Mouse (Mus musculus): ENCODE results near the gene Ltbp4.

Ltbp4 gene

GRCm38 (mm10) chr7:27298033-27298610 is 39.4 kb downstream of the Ltbp4 start:
- DNase-seq (ENCODE audit: low read depth): no peak

- DNase-seq (ENCODE audit: low read depth): no peak
These were observed 41.0 kb downstream of the Ltbp4 start for GRCm38 (mm10) chr7:27296518-27296917.

GRCm38 (mm10) chr7:27295956-27296355 is 41.5 kb downstream of the Ltbp4 start:
- DNase-seq (ENCODE audit: low read depth): no peak

GRCm38 (mm10) chr7:27291795-27292466 is 45.6 kb downstream of the Ltbp4 start:
- no peak for DNase-seq (ENCODE audit: low read depth)

- DNase-seq (ENCODE audit: low read depth): no peak
These were observed 46.9 kb downstream of the Ltbp4 start for GRCm38 (mm10) chr7:27290555-27290954.

GRCm38 (mm10) chr7:27288732-27289131 is 48.8 kb downstream of the Ltbp4 start:
- no peak for DNase-seq (ENCODE audit: low read depth)

- DNase-seq (ENCODE audit: low read depth): peak; percentile 41
These were observed 51.8 kb downstream of the Ltbp4 start for GRCm38 (mm10) chr7:27285698-27286066.

GRCm38 (mm10) chr7:27284865-27285697 is 52.4 kb downstream of the Ltbp4 start:
- no peak for DNase-seq (ENCODE audit: low read depth)

- DNase-seq (ENCODE audit: low read depth): no peak
These were observed 55.3 kb downstream of the Ltbp4 start for GRCm38 (mm10) chr7:27282225-27282624.

GRCm38 (mm10) chr7:27281717-27282116 is 55.8 kb downstream of the Ltbp4 start:
- no peak for DNase-seq (ENCODE audit: low read depth)

GRCm38 (mm10) chr7:27277191-27277590 is 60.3 kb downstream of the Ltbp4 start:
- DNase-seq (ENCODE audit: low read depth): no peak

GRCm38 (mm10) chr7:27276021-27276420 is 61.5 kb downstream of the Ltbp4 start:
- DNase-seq (ENCODE audit: low read depth): peak; percentile 29

GRCm38 (mm10) chr7:27274916-27275315 is 62.6 kb downstream of the Ltbp4 start:
- no peak for DNase-seq (ENCODE audit: low read depth)

GRCm38 (mm10) chr7:27273739-27274351 is 63.6 kb downstream of the Ltbp4 start:
- DNase-seq (ENCODE audit: low read depth): peak; percentile 51

GRCm38 (mm10) chr7:27271423-27271822 is 66.1 kb downstream of the Ltbp4 start:
- DNase-seq (ENCODE audit: low read depth): no peak

- no peak for DNase-seq (ENCODE audit: low read depth)
These were observed 70.9 kb downstream of the Ltbp4 start for GRCm38 (mm10) chr7:27266515-27267128.

- DNase-seq (ENCODE audit: low read depth): no peak
These were observed 72.7 kb downstream of the Ltbp4 start for GRCm38 (mm10) chr7:27264761-27265160.

- no peak for DNase-seq (ENCODE audit: low read depth)
These were observed 75.6 kb downstream of the Ltbp4 start for GRCm38 (mm10) chr7:27261888-27262287.

GRCm38 (mm10) chr7:27260856-27261255 is 76.6 kb downstream of the Ltbp4 start:
- no peak for DNase-seq (ENCODE audit: low read depth)

GRCm38 (mm10) chr7:27259771-27260170 is 77.7 kb downstream of the Ltbp4 start:
- no peak for DNase-seq (ENCODE audit: low read depth)

- DNase-seq (ENCODE audit: low read depth): no peak
These were observed 78.2 kb downstream of the Ltbp4 start for GRCm38 (mm10) chr7:27259271-27259721.

Data from c-Kit-positive CD71-negative TER-119-negative erythroid progenitor cells, embryonic 14.5 days (primary cell).